Mouse (Mus musculus): Measurements from ENCODE around the gene Speer2. TPM values are rescaled to one million over a fixed set of nuclear protein-coding genes. Genes with fewer than 3 reads are reported as not detected.

Speer2 gene
- polyA plus RNA-seq (2012; ENCODE audit: insufficient read depth, insufficient read length, missing spikeins): not detected in 2 replicates

DNA sequence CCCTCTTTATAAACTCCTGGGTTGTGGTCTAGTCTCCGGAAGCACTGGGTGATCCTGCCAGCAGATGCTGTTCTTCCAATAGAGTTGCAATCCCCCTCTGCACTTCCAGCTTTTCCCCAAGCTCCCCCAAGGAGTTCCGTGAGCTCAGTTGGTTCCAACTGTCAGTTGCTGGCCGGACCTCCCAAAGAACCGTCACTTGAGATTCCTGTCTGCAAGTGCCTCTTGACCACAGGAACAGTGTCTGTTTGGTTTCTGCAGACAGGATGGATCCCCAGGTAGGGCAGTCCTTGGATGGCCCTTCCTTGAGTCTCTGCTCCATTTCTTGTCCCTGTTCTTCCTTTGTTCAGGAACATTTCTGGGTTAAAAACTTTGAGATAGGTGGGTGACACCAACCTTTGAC lies at the start of gene Speer2:
Speer2 (minus strand) TSS at position 101 of the 400 bp plus-strand sequence.
- no peaks in the 10 kb centered on the region for H3K4me1 ChIP-seq (ENCODE audit: control insufficient read depth, insufficient read depth, low read length)
- H3K27ac ChIP-seq (ENCODE audit: insufficient read depth, low read depth, low read length): no peak within 1 kb of the TSS
- no peak within 1 kb of the TSS for H3K4me3 ChIP-seq (ENCODE audit: insufficient read depth, low read length)
- TF ChIP-seq POLR2A (IDR thresholded peaks at IDR 0.05; ENCODE audit: borderline replicate concordance, low read depth, low read length): no peak

DNA sequence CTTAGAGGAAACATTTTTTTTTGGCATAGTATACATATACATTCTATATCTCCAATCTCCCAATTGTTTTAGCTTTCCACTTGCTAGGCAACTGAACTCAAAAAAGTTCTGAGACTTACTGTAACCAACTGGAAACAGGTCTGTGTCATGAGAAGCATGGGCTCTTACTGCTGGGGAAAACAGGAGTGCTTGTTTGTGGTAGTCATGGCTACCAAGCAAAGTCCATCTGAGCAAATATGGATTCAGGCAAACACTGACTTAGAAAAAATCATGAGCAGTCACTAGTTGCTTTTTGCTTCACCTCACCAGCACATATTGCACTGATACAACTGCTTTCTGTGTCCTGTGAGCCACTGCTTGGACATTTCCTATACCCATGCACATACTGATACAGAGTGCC lies 40.8 kb upstream of the Speer2 start:
- Histone ChIP-seq H3K27ac (ENCODE audit: insufficient read depth, low read depth, low read length) (no peak overlapping the region), H3K4me3 (ENCODE audit: insufficient read depth, low read length) (no peak overlapping the region), H3K4me1 (ENCODE audit: control insufficient read depth, insufficient read depth, low read length) (no peaks in the 10 kb centered on the region)
- no peak for TF ChIP-seq CTCF (IDR thresholded peaks at IDR 0.05; ENCODE audit: low read depth, low read length)
- no peak for TF ChIP-seq POLR2A (IDR thresholded peaks at IDR 0.05; ENCODE audit: borderline replicate concordance, low read depth, low read length)

DNA sequence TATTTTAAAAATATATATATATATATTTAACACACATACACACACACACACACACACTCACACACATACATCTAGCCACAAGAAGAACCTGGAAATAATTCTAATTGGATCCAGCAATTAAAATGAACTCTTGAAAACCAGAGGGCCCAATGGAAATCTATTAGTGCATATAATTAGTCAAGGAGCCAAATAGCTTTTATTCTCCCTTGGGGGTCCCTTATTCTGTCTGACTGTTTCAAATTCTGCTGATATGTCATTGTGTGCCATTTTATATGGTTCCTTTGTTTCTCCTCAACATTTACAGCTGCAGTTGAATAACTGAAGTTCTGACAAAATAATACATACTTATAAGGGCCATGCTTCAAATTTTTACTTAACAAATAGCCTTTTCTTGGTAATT lies 17.2 kb upstream of the Speer2 start:
- no peak for TF ChIP-seq CTCF (IDR thresholded peaks at IDR 0.05; ENCODE audit: low read depth, low read length)
- no peak for TF ChIP-seq POLR2A (IDR thresholded peaks at IDR 0.05; ENCODE audit: borderline replicate concordance, low read depth, low read length)
- H3K4me3 ChIP-seq (ENCODE audit: insufficient read depth, low read length): no peak overlapping the region
- H3K4me1 ChIP-seq (ENCODE audit: control insufficient read depth, insufficient read depth, low read length): no peaks in the 10 kb centered on the region
- no peak overlapping the region for H3K27ac ChIP-seq (ENCODE audit: insufficient read depth, low read depth, low read length)

DNA sequence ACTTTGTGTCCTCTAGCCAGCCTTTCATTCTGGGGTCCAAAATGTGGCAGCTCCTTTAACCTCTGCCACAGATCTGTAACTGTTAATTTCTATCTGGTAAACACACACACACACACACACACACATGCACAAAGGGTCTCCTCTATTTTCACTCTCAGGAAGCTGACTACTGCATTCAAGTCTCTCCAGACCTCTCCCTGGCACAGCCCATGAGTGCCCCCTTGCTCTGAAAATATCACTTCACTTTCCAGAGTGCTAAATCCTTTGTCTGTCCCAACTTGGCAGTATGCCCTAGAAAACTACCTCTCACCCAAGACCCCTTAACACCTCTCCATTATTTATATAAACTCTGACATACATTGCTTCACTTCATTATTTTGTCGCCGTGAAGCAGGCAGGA lies 26.9 kb downstream of the Speer2 start:
- no peaks in the 10 kb centered on the region for H3K4me1 ChIP-seq (ENCODE audit: control insufficient read depth, insufficient read depth, low read length)
- TF ChIP-seq POLR2A (IDR thresholded peaks at IDR 0.05; ENCODE audit: borderline replicate concordance, low read depth, low read length) (no peak), CTCF (IDR thresholded peaks at IDR 0.05; ENCODE audit: low read depth, low read length) (no peak)
- H3K27ac ChIP-seq (ENCODE audit: insufficient read depth, low read depth, low read length): no peak overlapping the region
- no peak overlapping the region for H3K4me3 ChIP-seq (ENCODE audit: insufficient read depth, low read length)

DNA sequence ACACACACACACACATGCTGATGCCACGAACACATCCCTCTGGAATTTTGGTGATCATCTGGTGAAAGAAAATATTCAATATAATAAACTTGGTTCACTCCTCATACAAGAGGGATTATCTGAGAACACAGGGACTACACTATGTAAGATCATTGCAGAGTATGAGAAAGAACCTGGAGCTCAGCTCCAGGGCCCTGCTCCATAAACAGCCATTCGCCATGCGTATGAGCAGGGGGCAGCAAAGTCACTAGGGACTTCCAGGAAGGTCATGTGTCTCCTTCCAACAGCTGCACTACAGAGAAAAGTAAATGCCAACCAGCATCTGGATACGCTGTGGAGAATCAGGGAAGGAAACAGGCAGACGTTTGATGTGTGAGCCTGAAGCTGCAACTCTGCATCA lies 49.9 kb downstream of the Speer2 start:
- no peaks in the 10 kb centered on the region for H3K4me1 ChIP-seq (ENCODE audit: control insufficient read depth, insufficient read depth, low read length)
- H3K27ac ChIP-seq (ENCODE audit: insufficient read depth, low read depth, low read length): no peak overlapping the region
- no peak overlapping the region for H3K4me3 ChIP-seq (ENCODE audit: insufficient read depth, low read length)
- TF ChIP-seq CTCF (IDR thresholded peaks at IDR 0.05; ENCODE audit: low read depth, low read length): no peak
- no peak for TF ChIP-seq POLR2A (IDR thresholded peaks at IDR 0.05; ENCODE audit: borderline replicate concordance, low read depth, low read length)

All from bone marrow macrophage, adult 2 months (primary cell).